Mouse (Mus musculus) myocyte (in vitro differentiated cells): ENCODE results near the gene Lrrk1. TPM values are rescaled to one million over a fixed set of nuclear protein-coding genes. Genes with fewer than 3 reads are reported as not detected.

Source experiments
- H3K27me3 ChIP-seq: one replicate; pipeline ENCODE4 v1.6.1; 2011; ENCODE audit not compliant: control insufficient read depth, insufficient read depth, insufficient read length
- H3K36me3 ChIP-seq: one replicate; pipeline ENCODE4 v1.6.1; 2011; ENCODE audit not compliant: control insufficient read depth, insufficient read depth
- H3K4me2 ChIP-seq: one replicate; pipeline ENCODE4 v1.6.1; 2011; ENCODE audit warnings: low read depth, control low read depth
- H3K4me3 ChIP-seq: one replicate; pipeline ENCODE4 v1.5.1; 2011; ENCODE audit warnings: mild to moderate bottlenecking, control low read depth, moderate library complexity
- H3K79me2 ChIP-seq: one replicate; pipeline ENCODE4 v1.6.1; 2011; ENCODE audit not compliant: control insufficient read depth, insufficient read depth
- H3ac ChIP-seq: one replicate; pipeline ENCODE4 v1.6.1; 2011; ENCODE audit not compliant: control insufficient read depth, insufficient read length
- CEBPB ChIP-seq: IDR thresholded peaks from 2 replicates; pipeline ENCODE4 v1.6.1; 2011; ENCODE audit warnings: mild to moderate bottlenecking, moderate library complexity; ENCODE audit not compliant: poor library complexity, insufficient read depth, severe bottlenecking
- E2F4 ChIP-seq: IDR thresholded peaks from one replicate; pipeline ENCODE4 v1.6.1; 2011; ENCODE audit warnings: mild to moderate bottlenecking, control low read depth, moderate library complexity; ENCODE audit not compliant: insufficient read depth
- MAX ChIP-seq: IDR thresholded peaks from one replicate; pipeline ENCODE4 v1.6.1; 2011; ENCODE audit warnings: low read depth, mild to moderate bottlenecking, control low read depth
- MYOD1 ChIP-seq, 3 experiments: IDR thresholded peaks; one replicate each; pipeline ENCODE4 v1.6.1; 2011; ENCODE audit warnings: control low read depth in 2 of 3, low read depth in 2 of 3, mild to moderate bottlenecking in 2 of 3, moderate library complexity in 1 of 3; ENCODE audit not compliant: insufficient read length in 2 of 3, control insufficient read depth in 1 of 3
- MYOG ChIP-seq, 3 experiments: IDR thresholded peaks; one replicate each; pipeline ENCODE4 v1.6.1; 2011; ENCODE audit warnings: control low read depth in 2 of 3, low read depth in 2 of 3, mild to moderate bottlenecking in 2 of 3; ENCODE audit not compliant: insufficient read length in 2 of 3, control insufficient read depth in 1 of 3, insufficient read depth in 1 of 3
- POLR2A ChIP-seq: IDR thresholded peaks from one replicate; pipeline ENCODE4 v1.6.1; 2011; ENCODE audit warnings: low read depth, mild to moderate bottlenecking, control low read depth, moderate library complexity; ENCODE audit not compliant: insufficient read length
- POLR2AphosphoS2 ChIP-seq: IDR thresholded peaks from one replicate; pipeline ENCODE4 v1.6.1; 2011; ENCODE audit warnings: low read depth, control low read depth; ENCODE audit not compliant: insufficient read length
- REST ChIP-seq: IDR thresholded peaks from one replicate; pipeline ENCODE4 v1.6.1; 2011; ENCODE audit warnings: mild to moderate bottlenecking, control low read depth, moderate library complexity; ENCODE audit not compliant: insufficient read depth, insufficient read length
- SRF ChIP-seq: IDR thresholded peaks from one replicate; pipeline ENCODE4 v1.6.1; 2011; ENCODE audit warnings: low read depth; ENCODE audit not compliant: control insufficient read depth, insufficient read length
- TCF12 ChIP-seq: IDR thresholded peaks from one replicate; pipeline ENCODE4 v1.6.1; 2011; ENCODE audit warnings: mild to moderate bottlenecking, control low read depth; ENCODE audit not compliant: poor library complexity, insufficient read depth, severe bottlenecking
- TCF3 ChIP-seq: IDR thresholded peaks from one replicate; pipeline ENCODE4 v1.6.1; 2011; ENCODE audit warnings: low read depth, control low read depth; ENCODE audit not compliant: insufficient read length
- USF1 ChIP-seq: IDR thresholded peaks from one replicate; pipeline ENCODE4 v1.6.1; 2011; ENCODE audit warnings: low read depth, mild to moderate bottlenecking, control low read depth, moderate library complexity
- polyA plus RNA-seq: library from polyadenylated mRNA; unstranded; fragments of >200 nt; fragmentation: generic; extraction: Trizol; gene quantifications from one replicate; pipeline ENCODE4 v1.2.1, GENCODE M21; 2012; ENCODE audit warnings: missing spikeins

The Lrrk1 gene
- polyA plus RNA-seq, 1 experiment, result 24.8 TPM

DNA sequence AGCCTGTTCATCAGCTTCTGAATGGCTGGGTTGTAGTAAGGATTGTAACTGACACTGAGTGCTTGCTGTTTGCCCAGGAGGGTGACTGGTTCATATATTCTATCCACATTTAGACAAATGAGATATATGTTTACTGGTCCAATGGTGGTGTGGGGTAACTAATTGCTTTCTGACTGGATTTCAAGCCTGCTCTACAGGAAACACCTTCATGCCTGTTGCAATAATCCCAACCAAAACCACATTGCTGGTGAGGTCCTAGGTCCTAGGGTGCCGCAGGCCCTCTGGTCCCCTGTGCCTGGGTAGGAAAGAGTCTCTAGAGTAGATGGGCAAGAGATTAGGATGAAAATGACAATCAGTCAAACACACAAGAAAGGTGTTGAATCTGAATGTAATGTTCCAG, 175.3 kb downstream of the Lrrk1 start:
- no peak overlapping the region for H3K4me2 ChIP-seq
- H3K27me3 ChIP-seq, result no peaks in the 10 kb centered on the region
- TF ChIP-seq TCF3 (no peak), USF1 (no peak), MYOD1 (IDR thresholded peaks at IDR 0.05; ENCODE audit: control insufficient read depth in 1 of 3, insufficient read length in 2 of 3, low read depth in 2 of 3) (no peak), MAX (no peak), MYOG (IDR thresholded peaks at IDR 0.05; ENCODE audit: control insufficient read depth in 1 of 3, insufficient read depth in 1 of 3, insufficient read length in 2 of 3, low read depth in 2 of 3) (no peak), CEBPB (no peak), E2F4 (no peak), POLR2A (no peak), SRF (no peak), TCF12 (no peak), POLR2AphosphoS2 (no peak), REST (no peak)
- no peaks in the 10 kb centered on the region for H3K36me3 ChIP-seq
- H3ac ChIP-seq, result no peak overlapping the region
- H3K4me3 ChIP-seq, result no peak overlapping the region
- no peaks in the 10 kb centered on the region for H3K79me2 ChIP-seq

DNA sequence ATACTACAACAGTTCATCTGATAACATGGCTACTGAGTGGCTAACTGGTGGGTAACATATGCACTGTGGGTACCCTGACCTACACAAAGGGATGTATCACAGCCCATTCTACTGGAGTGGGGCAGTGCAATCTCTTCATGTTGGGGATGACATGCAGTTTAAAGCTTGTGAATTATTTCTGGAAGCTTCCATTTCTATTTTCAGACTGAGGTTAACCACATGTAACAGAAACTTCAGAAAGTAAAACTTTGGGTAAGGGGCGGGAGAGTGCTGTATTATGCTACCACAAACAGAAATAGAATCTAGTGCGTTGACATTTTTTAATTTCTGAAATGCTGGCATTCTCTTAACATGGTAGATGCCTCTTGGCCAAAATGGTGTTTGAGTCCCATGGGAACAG, 178.2 kb downstream of the Lrrk1 start:
- H3ac ChIP-seq, result no peak overlapping the region
- H3K36me3 ChIP-seq, result no peaks in the 10 kb centered on the region
- no peaks in the 10 kb centered on the region for H3K27me3 ChIP-seq
- H3K4me2 ChIP-seq, result no peak overlapping the region
- no peaks in the 10 kb centered on the region for H3K79me2 ChIP-seq
- no peak for TF ChIP-seq POLR2A
- no peak for TF ChIP-seq POLR2AphosphoS2
- TF ChIP-seq MYOD1 (IDR thresholded peaks at IDR 0.05; ENCODE audit: control insufficient read depth in 1 of 3, insufficient read length in 2 of 3, low read depth in 2 of 3), result no peak
- no peak for TF ChIP-seq TCF12
- TF ChIP-seq USF1, result no peak
- no peak for TF ChIP-seq MYOG (IDR thresholded peaks at IDR 0.05; ENCODE audit: control insufficient read depth in 1 of 3, insufficient read depth in 1 of 3, insufficient read length in 2 of 3, low read depth in 2 of 3)
- no peak for TF ChIP-seq E2F4
- TF ChIP-seq REST, result no peak
- TF ChIP-seq TCF3, result no peak
- TF ChIP-seq MAX, result no peak
- no peak for TF ChIP-seq CEBPB
- TF ChIP-seq SRF, result no peak
- H3K4me3 ChIP-seq, result no peak overlapping the region

DNA sequence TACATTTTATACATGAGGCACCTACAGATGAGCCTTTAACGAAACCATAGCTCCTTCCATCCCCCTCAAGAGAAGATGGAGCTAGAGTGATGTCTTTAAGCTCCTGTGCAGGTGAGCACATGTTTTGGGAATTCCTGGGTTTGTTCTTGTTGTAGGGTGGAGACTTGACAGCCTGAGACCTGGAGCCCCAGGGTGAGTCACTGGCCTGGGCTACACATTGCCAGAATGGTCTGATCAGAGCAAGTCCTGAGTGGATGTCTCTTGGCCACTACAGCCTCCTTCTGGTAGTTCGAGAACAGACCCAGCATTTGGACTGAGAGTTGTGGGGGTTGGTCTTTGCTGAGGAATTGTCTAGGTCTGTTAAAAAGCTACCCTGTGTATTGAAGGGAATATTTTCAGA, 186.5 kb downstream of the Lrrk1 start:
- Histone ChIP-seq H3K79me2 (no peaks in the 10 kb centered on the region), H3K4me3 (no peak overlapping the region)
- TF ChIP-seq TCF12 (no peak), POLR2AphosphoS2 (no peak), TCF3 (no peak), SRF (no peak), MYOD1 (IDR thresholded peaks at IDR 0.05; ENCODE audit: control insufficient read depth in 1 of 3, insufficient read length in 2 of 3, low read depth in 2 of 3) (no peak), POLR2A (no peak), CEBPB (no peak), REST (no peak), E2F4 (no peak), USF1 (no peak), MYOG (IDR thresholded peaks at IDR 0.05; ENCODE audit: control insufficient read depth in 1 of 3, insufficient read depth in 1 of 3, insufficient read length in 2 of 3, low read depth in 2 of 3) (no peak)

DNA sequence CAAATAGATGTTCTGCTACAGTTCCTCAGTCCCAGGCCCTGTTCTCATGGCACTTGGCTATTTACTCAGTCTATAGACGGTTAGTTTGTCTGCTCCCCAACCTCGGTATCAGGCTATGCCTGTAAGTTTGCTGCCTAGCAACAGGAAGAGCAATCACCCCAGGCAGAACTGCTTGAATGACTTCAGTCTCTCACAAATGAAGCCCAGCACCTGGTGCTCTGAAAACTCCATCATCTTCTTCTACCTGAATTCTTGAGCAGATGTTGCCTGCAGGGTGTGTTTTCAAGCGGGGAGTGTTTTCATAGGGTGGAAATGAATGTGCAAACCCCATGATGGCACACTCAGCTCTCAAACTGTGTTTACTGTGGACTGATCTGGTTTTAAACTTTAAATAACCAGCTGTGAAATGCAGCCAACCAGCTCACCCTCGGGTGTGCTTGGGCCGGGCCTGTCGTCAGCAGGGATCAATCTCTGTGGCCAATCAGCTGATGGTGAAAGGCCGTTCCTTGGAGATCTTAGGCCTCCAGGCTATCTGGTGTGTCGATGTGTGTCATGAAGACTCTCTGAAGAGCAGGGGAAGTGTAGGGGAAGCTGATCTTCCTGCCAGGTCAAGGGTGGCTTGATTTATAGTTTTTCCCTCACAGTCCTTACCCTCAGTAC, 187.2 kb downstream of the Lrrk1 start:
- H3K4me2 ChIP-seq, result no peak overlapping the region
- H3K79me2 ChIP-seq, result no peaks in the 10 kb centered on the region
- no peaks in the 10 kb centered on the region for H3K36me3 ChIP-seq
- H3ac ChIP-seq, result no peak overlapping the region
- H3K27me3 ChIP-seq, result no peaks in the 10 kb centered on the region
- TF ChIP-seq MAX (no peak), MYOG (IDR thresholded peaks at IDR 0.05; ENCODE audit: control insufficient read depth in 1 of 3, insufficient read depth in 1 of 3, insufficient read length in 2 of 3, low read depth in 2 of 3) (no peak), POLR2A (no peak), CEBPB (no peak), USF1 (no peak), TCF12 (no peak), MYOD1 (IDR thresholded peaks at IDR 0.05; ENCODE audit: control insufficient read depth in 1 of 3, insufficient read length in 2 of 3, low read depth in 2 of 3) (no peak)
- no peak overlapping the region for H3K4me3 ChIP-seq

More for the DNA sequence above, 186.5 kb downstream of the Lrrk1 start:
- H3K27me3 ChIP-seq, result no peaks in the 10 kb centered on the region
- H3K4me2 ChIP-seq, result no peak overlapping the region
- no peak overlapping the region for H3ac ChIP-seq
- no peaks in the 10 kb centered on the region for H3K36me3 ChIP-seq
